Mouse (Mus musculus) heart, postnatal 0 days (tissue): Measurements from ENCODE around the gene Atxn7l1.

Experiments
- CTCF ChIP-seq: IDR thresholded peaks from 2 replicates; pipeline ENCODE4 v1.5.1; 2016; ENCODE audit warnings: antibody characterized with exemption, control low read depth, low read depth
- EP300 ChIP-seq: IDR thresholded peaks from 2 replicates; pipeline ENCODE4 v1.6.1; 2016; ENCODE audit warnings: antibody characterized with exemption, low read depth

DNA sequence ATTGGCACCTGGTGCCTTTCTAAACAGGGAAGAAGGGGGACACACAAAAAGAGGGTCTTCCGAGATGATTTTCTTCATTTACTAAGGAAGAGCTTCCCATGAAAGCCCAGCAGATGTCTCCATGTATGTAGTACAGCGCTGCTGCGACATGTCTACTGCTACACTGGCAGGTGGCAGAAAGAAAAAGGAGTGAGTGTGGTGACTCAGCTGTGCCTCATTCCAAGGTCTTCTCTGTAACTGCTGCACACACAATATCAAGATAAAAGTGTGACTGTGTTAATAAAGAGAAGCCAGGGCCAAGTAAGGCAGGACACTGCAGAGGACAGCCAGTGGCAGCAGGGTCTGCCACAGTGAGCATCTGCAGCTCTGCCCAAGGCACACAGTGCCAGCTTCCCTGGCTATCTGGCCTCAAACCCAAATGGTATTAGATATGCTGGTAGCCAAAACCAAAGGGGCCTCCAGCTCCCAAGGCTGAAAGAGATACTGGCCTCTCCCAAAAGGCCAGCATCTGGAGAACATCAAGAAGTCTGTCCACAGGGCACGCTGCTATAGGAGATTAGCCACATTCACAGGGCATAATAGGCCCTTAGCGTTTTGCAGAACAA lies 212.5 kb downstream of the Atxn7l1 start:
- TF ChIP-seq CTCF: no peak
- TF ChIP-seq EP300: no peak
